Mouse (Mus musculus): ENCODE measurements around the gene Bcar3. TPM values are rescaled to one million over a fixed set of nuclear protein-coding genes. Genes with fewer than 3 reads are reported as not detected.

Gene Bcar3
- total and polyA plus RNA-seq, 3 experiments: 47.4 to 61.2 (median 52.0) TPM

GRCm38 (mm10) chr3:122500929-122501328 is 207.0 kb downstream of the Bcar3 start:
- in situ Hi-C loops (cut with MboI; ENCODE audit: low pct_ligation_motif_present, low pct_unique_long_range_greater_than_20kb, low sequenced_read_pairs): no loop called here
- H3K4me1 ChIP-seq (ENCODE audit: control insufficient read depth in 1 of 2, insufficient read depth in 2 of 2): peaks cover 20 to 57% of the 10 kb centered on the region in 2 experiments
- dilution Hi-C loops (cut with MboI; ENCODE audit: extremely low pct_ligation_motif_present, extremely low pct_unique_long_range_greater_than_20kb, low sequenced_read_pairs): no loop called here

GRCm38 (mm10) chr3:122506343-122506916 is 212.5 kb downstream of the Bcar3 start:
- dilution Hi-C loops (cut with MboI; ENCODE audit: extremely low pct_ligation_motif_present, extremely low pct_unique_long_range_greater_than_20kb, low sequenced_read_pairs) (no loop called here), in situ Hi-C loops (cut with MboI; ENCODE audit: low pct_ligation_motif_present, low pct_unique_long_range_greater_than_20kb, low sequenced_read_pairs) (no loop called here)
- TF ChIP-seq ZNF384 (IDR thresholded peaks at IDR 0.05; ENCODE audit: low read depth, low read length): no peak
- no peak for TF ChIP-seq ZC3H11A (IDR thresholded peaks at IDR 0.05; ENCODE audit: low read depth, low read length)
- no peak for TF ChIP-seq MAZ (IDR thresholded peaks at IDR 0.05; ENCODE audit: low read depth, low read length)
- no peak for TF ChIP-seq USF2 (conservative IDR thresholded peaks at IDR 0.05; ENCODE audit: low read depth, low read length)
- no peak for TF ChIP-seq UBTF (IDR thresholded peaks at IDR 0.05; ENCODE audit: low read depth, low read length)
- TF ChIP-seq RAD21 (IDR thresholded peaks at IDR 0.05; ENCODE audit: low read depth, low read length): no peak
- TF ChIP-seq SIN3A (IDR thresholded peaks at IDR 0.05; ENCODE audit: low read length): no peak
- no peak for TF ChIP-seq MEF2A (IDR thresholded peaks at IDR 0.05; ENCODE audit: borderline replicate concordance, low read depth, low read length)
- no peak for TF ChIP-seq TCF12 (IDR thresholded peaks at IDR 0.05; ENCODE audit: low read depth, low read length)
- TF ChIP-seq EP300 (IDR thresholded peaks at IDR 0.05; ENCODE audit: low read length): no peak
- Histone ChIP-seq H3K27me3 (replicated peaks) (no peaks in the 10 kb centered on the region), H3K9ac (ENCODE audit: insufficient read depth, low read depth) (no peak overlapping the region), H3K9me3 (replicated peaks; ENCODE audit: low read length) (no peaks in the 10 kb centered on the region), H3K4me3 (replicated peaks in 1 of 3; ENCODE audit: low read depth in 2 of 3, low read length in 2 of 3, poor library complexity in 1 of 3) (no peak overlapping the region), H3K36me3 (replicated peaks in 1 of 2; ENCODE audit: control insufficient read depth in 1 of 2, insufficient read depth in 1 of 2, low read length in 1 of 2) (peaks cover 54 to 94% of the 10 kb centered on the region in 2 experiments), H3K4me2 (ENCODE audit: insufficient read depth, low read depth, poor library complexity, severe bottlenecking) (no peak overlapping the region), H3K4me1 (ENCODE audit: control insufficient read depth in 1 of 2, insufficient read depth in 2 of 2) (peaks cover 0 to 16% of the 10 kb centered on the region in 2 experiments; a peak in 3 of 4 replicates), H3K79me2 (replicated peaks; ENCODE audit: control insufficient read depth, extremely low read depth, insufficient read depth, poor library complexity, severe bottlenecking) (0 out of 2 replicates have a peak, but pooled peaks cover 10% of the 10 kb centered on the region), H3K27ac (ENCODE audit: insufficient read depth, low read depth) (no peak overlapping the region)
- DNase-seq (ENCODE audit: extremely low read depth): no peak

More at GRCm38 (mm10) chr3:122500929-122501328, 207.0 kb downstream of the Bcar3 start:
- peaks cover 19% of the 10 kb centered on the region for H3K79me2 ChIP-seq (replicated peaks; ENCODE audit: control insufficient read depth, extremely low read depth, insufficient read depth, poor library complexity, severe bottlenecking)
- no peaks in the 10 kb centered on the region for H3K9me3 ChIP-seq (replicated peaks; ENCODE audit: low read length)
- no peaks in the 10 kb centered on the region for H3K27me3 ChIP-seq (replicated peaks)
- H3K27ac ChIP-seq (ENCODE audit: insufficient read depth, low read depth): no peak overlapping the region
- no peak overlapping the region for H3K4me2 ChIP-seq (ENCODE audit: insufficient read depth, low read depth, poor library complexity, severe bottlenecking)
- DNase-seq (ENCODE audit: extremely low read depth): no peak
- H3K36me3 ChIP-seq (replicated peaks in 1 of 2; ENCODE audit: control insufficient read depth in 1 of 2, insufficient read depth in 1 of 2, low read length in 1 of 2): peaks cover 9 to 89% of the 10 kb centered on the region in 2 experiments
- no peak for TF ChIP-seq PAX5 (IDR thresholded peaks at IDR 0.05; ENCODE audit: low read length)
- TF ChIP-seq TCF12 (IDR thresholded peaks at IDR 0.05; ENCODE audit: low read depth, low read length): no peak
- no peak for TF ChIP-seq EP300 (IDR thresholded peaks at IDR 0.05; ENCODE audit: low read length)
- no peak for TF ChIP-seq KAT2A (IDR thresholded peaks at IDR 0.05; ENCODE audit: insufficient replicate concordance, low read length)
- no peak for TF ChIP-seq RAD21 (IDR thresholded peaks at IDR 0.05; ENCODE audit: low read depth, low read length)
- TF ChIP-seq MAZ (IDR thresholded peaks at IDR 0.05; ENCODE audit: low read depth, low read length): no peak
- TF ChIP-seq ZNF384 (IDR thresholded peaks at IDR 0.05; ENCODE audit: low read depth, low read length): no peak
- no peak for TF ChIP-seq MXI1 (IDR thresholded peaks at IDR 0.05; ENCODE audit: low read depth, low read length)
- TF ChIP-seq HCFC1 (IDR thresholded peaks at IDR 0.05; ENCODE audit: low read depth, low read length): no peak
- no peak for TF ChIP-seq ZC3H11A (IDR thresholded peaks at IDR 0.05; ENCODE audit: low read depth, low read length)
- TF ChIP-seq NRF1 (IDR thresholded peaks at IDR 0.05; ENCODE audit: low read depth, low read length): no peak
- no peak for TF ChIP-seq BHLHE40 (IDR thresholded peaks at IDR 0.05; ENCODE audit: low read depth, low read length)
- TF ChIP-seq CHD2 (IDR thresholded peaks at IDR 0.05; ENCODE audit: low read length): no peak
- no peak for TF ChIP-seq E2F4 (IDR thresholded peaks at IDR 0.05; ENCODE audit: insufficient replicate concordance, low read depth, low read length)
- H3K4me3 ChIP-seq (replicated peaks in 1 of 3; ENCODE audit: low read depth in 2 of 3, low read length in 2 of 3, poor library complexity in 1 of 3): no peak overlapping the region
- no peak overlapping the region for H3K9ac ChIP-seq (ENCODE audit: insufficient read depth, low read depth)
